Comparison of ENCODE assay signal across 8 mouse cellular contexts in the genomic region with DNA sequence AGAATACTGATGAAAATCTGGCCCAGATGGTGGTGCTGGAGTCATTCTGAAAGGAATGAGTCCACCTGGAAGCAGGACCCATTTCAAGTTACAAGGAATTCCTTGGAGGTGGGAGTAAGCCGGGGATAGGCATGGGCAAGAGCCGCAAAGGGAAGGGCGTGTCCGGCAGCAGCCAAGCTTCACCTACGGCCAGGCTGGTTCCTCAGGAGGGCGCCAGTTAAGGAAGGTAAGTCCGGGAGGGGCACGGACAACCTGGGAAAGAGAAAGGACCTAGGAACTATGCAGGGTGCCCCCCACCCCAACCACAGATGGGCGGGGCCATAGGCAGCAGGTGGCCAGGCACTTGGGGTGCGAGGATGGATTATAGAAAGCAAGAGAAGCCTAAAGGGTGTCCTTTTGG. TPM values are rescaled to one million over a fixed set of nuclear protein-coding genes. Genes with fewer than 3 reads are reported as not detected.
DNase-seq lines count a peak whose midpoint lies in the region; ATAC-seq and TF ChIP-seq lines count a peak whose summit lies in the region.

No protein-coding gene starts in this region.

- peak; percentile 11 to 18 for DNase-seq in heart, adult 9 months (ENCODE audit: low spot score in 2 of 2)
- DNase-seq in heart, postnatal 36 days: no peak
- DNase-seq in G1E (ENCODE audit: low spot score): no peak
- DNase-seq in lung, postnatal 36 days: peak; percentile 37
- DNase-seq in thymus, postnatal 25 days: peak; percentile 16
- DNase-seq in right cerebral cortex, postnatal 10 days (ENCODE audit: low spot score in 2 of 2): no peak

- 3% methylated on average over 10 of the region's 10 CpGs for WGBS in embryonic facial prominence, embryonic 13.5 days
- WGBS in intestine, embryonic 15.5 days: 3% methylated on average over 10 of the region's 10 CpGs

- peaks cover 55% of the 10 kb centered on the region for H3K27me3 ChIP-seq in G1E (ENCODE audit: insufficient read depth, low read length)
- H3K27me3 ChIP-seq in embryonic facial prominence, embryonic 13.5 days: peaks cover 35% of the 10 kb centered on the region
- peaks cover 8% of the 10 kb centered on the region; the same call in 1 of the 2 replicates for H3K27me3 ChIP-seq in intestine, embryonic 15.5 days (replicated peaks)

- intact Hi-C loops in heart, postnatal 36 days (cut with DNase I): loop anchor here (2.0 kb wide), 1 partner anchor 105 kb away; no protein-coding TSS in a partner anchor

- no peak for TF ChIP-seq CTCF in G1E (IDR thresholded peaks at IDR 0.05; ENCODE audit: low read depth, low read length)

- H3K36me3 ChIP-seq in G1E (replicated peaks): no peaks in the 10 kb centered on the region
- no peaks in the 10 kb centered on the region for H3K36me3 ChIP-seq in embryonic facial prominence, embryonic 13.5 days
- H3K36me3 ChIP-seq in intestine, embryonic 15.5 days: no peaks in the 10 kb centered on the region

- peak overlapping the region; percentile 84 for H3K9ac ChIP-seq in embryonic facial prominence, embryonic 13.5 days
- peak overlapping the region; percentile 64 for H3K9ac ChIP-seq in intestine, embryonic 15.5 days

- no peaks in the 10 kb centered on the region for H3K9me3 ChIP-seq in G1E (replicated peaks)
- H3K9me3 ChIP-seq in embryonic facial prominence, embryonic 13.5 days: no peaks in the 10 kb centered on the region
- no peaks in the 10 kb centered on the region for H3K9me3 ChIP-seq in intestine, embryonic 15.5 days

- peak overlapping the region; percentile 99 for H3K4me2 ChIP-seq in embryonic facial prominence, embryonic 13.5 days
- H3K4me2 ChIP-seq in intestine, embryonic 15.5 days (replicated peaks): peak overlapping the region; percentile 89

- peak overlapping the region; percentile 75; the same call in 1 of the 2 replicates for H3K4me3 ChIP-seq in G1E (ENCODE audit: low read depth, low read length)
- peak overlapping the region; percentile 75 for H3K4me3 ChIP-seq in embryonic facial prominence, embryonic 13.5 days
- H3K4me3 ChIP-seq in intestine, embryonic 15.5 days (replicated peaks): peak overlapping the region; percentile 61

- 0 out of 2 replicates have a peak overlapping the region, but pooled peaks have one; percentile 33 for H3K27ac ChIP-seq in embryonic facial prominence, embryonic 13.5 days
- H3K27ac ChIP-seq in intestine, embryonic 15.5 days: no peak overlapping the region

- ATAC-seq in G1E (ENCODE audit: extremely low read depth, insufficient number of reproducible peaks, low FRiP score, poor library complexity, severe bottlenecking): no peak
- ATAC-seq in embryonic facial prominence, embryonic 13.5 days (ENCODE audit: insufficient number of reproducible peaks, insufficient read depth, low FRiP score, low TSS enrichment, low read depth): no peak
- ATAC-seq in intestine, embryonic 15.5 days: no peak

- H3K4me1 ChIP-seq in G1E (ENCODE audit: insufficient read depth, low read depth, low read length): peaks cover 34% of the 10 kb centered on the region
- H3K4me1 ChIP-seq in embryonic facial prominence, embryonic 13.5 days: peaks cover 20% of the 10 kb centered on the region
- peaks cover 11% of the 10 kb centered on the region for H3K4me1 ChIP-seq in intestine, embryonic 15.5 days (replicated peaks)

RNA-seq across cellular contexts. Expression of a gene that starts 1.8 kb away (rescaled TPM):
- total RNA-seq in heart, postnatal 36 days (2021): 1 to 10 TPM; 3.1 to 4.7 TPM
- total RNA-seq in G1E (2014; fragmentation: Nextera tagmentation) (2.6 TPM in 1 of 2 replicates, not detected in the other), G1E (2017) (0.12 and 0.55 TPM in 2 replicates)
- polyA plus RNA-seq in G1E (2012): 0.06 TPM in 1 of 2 replicates, not detected in the other
- polyA plus RNA-seq in embryonic facial prominence, embryonic 13.5 days (2015; fragmentation: Nextera tagmentation; extraction: Ambion mirVana): 11.2 and 13.5 TPM in 2 replicates
- 10.3 and 11.7 TPM in 2 replicates for polyA plus RNA-seq in intestine, embryonic 15.5 days (2015; fragmentation: Nextera tagmentation; extraction: Ambion mirVana)

Comparison
In these comparisons a context has a peak if more than half of its experiments do, and no peak if none do; other contexts are left out.
1. DNase-seq: peak in heart, adult 9 months (2 of 2), lung, postnatal 36 days (single experiment) and thymus, postnatal 25 days (single experiment); none in heart, postnatal 36 days (0 of 2), G1E (single experiment) and right cerebral cortex, postnatal 10 days (0 of 2).
2. RNA of a gene that starts 1.8 kb away (polyA plus RNA-seq): 10.3 to 11.7 TPM in intestine, embryonic 15.5 days and 11.2 to 13.5 TPM in embryonic facial prominence, embryonic 13.5 days; 0.06 TPM in G1E; every median in the first group is over 10 times any median in the second.
3. Peak in every context shown above with its lines, with median percentiles within 50 percentile points of each other: H3K4me3 ChIP-seq.